Mouse (Mus musculus) brain, embryonic 14.5 days (tissue): ENCODE measurements at regions not wholly inside any gene's neighbourhood (a gene's known extent, or its start where the extent isn't known, plus 50 kb on each side); places are given as distances from the start of the nearest gene placed in this dataset.
"Not testable (repeated sequence)": the region's sequence is repeated elsewhere in the genome, so short reads cannot be mapped to it uniquely, and the experiment has no call there.

ENCODE experiments used
- DNase-seq: peaks from one replicate; pipeline ENCODE4 v3.0.0-alpha.2; 2011; ENCODE audit warnings: low read depth

DNA sequence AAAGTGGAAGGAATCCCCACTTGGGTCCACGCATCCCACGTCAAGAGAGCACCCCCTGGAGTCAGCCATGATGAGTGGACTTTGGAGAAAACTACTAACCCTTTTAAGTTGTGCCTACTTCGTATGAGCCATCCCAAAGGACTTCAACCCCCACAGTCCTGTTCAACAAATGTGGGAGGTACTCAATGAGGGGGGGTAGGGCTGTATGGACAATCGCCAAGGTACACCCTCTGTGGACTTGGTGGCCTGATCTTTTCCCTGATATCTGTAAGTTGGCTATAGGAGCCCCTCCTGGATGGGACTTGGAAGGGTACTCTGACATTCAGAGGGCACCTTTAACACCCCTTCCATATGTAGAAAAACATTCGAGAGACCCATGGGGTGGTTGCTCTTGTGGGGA is 256.5 kb upstream of the Olfr161 start:
- DNase-seq: not testable (repeated sequence)

DNA sequence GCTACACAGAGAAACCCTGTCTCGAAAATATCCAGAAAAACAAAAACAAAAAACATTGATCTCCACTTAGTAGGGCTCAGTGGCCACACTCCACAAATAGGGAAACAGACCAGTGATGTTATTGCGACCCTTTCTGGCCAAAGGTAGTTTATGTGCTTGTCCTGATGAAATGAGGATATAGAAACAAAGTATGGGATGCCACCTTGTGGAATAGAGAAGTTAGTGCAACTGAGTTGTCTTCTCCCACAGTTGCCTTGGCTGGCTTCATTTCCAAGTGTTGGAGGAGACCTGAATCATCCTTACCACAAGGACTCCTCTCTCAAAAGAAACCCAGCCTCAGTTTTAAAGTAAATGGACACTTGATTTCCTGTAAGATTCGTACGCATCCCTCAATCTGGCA is 247.5 kb upstream of the Olfr161 start:
- not testable (repeated sequence) for DNase-seq

DNA sequence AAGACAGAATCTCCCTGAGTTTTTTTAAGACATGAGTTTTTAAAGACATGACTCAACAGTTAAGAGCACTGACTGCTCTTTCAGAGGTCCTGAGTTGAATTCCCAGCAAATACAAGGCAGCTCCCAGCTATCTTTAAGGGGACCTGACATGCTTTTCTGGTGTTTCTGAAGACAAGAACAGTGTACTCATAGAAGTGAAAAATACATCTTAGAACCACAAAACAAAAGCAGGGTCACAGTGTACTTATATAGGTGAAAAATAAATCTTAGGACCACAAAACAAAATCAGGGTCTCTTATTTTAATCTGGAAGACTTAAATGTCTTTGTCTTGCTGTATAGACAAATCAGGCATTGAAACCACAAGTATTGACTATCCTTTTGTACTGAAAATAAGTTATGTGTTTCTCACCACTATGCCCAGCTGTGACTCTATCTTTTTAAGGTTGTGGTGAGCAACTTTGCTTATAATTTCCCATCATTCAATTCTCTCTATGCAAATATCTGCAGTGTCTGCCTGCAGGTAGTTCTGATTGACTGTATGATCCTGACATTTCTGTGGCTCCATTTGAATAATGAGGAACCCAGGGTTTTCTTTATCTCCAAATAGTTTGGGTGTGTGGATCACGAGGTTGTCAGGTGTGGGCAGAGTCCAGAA is 246.0 kb upstream of the Olfr161 start:
- not testable (repeated sequence) for DNase-seq

DNA sequence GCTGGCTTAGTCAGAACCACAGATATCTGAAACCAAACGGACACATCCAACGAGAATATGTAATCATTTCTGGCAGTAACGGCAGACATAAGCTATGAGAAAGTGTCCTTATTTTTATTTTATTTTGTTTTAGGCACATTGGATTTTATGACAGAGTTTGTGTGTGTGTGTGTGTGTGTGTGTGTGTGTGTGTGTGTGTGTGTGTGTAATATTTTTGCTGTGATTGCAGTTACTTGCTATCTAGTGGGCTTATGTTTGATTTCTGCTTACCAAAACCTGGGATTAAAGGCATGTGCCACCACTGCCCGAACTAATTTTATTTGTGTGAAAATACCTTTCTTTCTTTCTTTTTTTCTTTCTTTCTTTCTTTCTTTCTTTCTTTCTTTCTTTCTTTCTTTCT is 241.5 kb upstream of the Olfr161 start:
- DNase-seq: not testable (repeated sequence)

DNA sequence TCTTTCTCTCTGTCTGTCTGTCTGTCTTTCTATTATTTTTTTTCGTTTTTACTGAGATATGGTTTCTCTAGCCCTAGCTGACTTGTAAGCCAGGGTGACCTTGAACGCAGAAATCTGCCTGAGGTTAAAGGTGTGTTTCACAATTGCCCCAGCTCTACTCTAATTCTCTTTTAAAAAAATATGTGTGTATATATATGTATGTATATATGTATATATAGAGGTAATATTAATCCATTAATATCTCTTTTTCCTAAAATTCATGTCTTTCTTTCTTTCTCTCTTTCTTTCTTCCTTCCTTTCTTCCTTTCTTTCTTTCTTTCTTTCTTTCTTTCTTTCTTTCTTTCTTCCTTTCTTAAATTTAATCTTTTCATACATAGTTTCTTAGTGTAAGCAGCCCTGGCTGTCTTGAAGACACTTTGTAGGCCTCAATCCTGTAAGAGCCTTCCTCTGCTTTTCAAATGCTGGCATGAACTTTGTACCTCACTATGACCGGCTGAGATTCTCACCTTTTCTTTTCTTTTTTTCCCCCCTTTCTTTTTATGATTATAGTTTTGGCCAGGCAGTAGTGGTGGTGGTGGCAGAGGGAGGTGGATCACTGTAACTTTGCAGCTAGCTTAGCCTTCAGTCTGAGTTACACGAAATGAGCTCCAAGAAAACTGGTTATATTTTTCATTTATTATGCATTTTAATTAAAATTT is 240.8 kb upstream of the Olfr161 start:
- DNase-seq: peak; percentile 0

DNA sequence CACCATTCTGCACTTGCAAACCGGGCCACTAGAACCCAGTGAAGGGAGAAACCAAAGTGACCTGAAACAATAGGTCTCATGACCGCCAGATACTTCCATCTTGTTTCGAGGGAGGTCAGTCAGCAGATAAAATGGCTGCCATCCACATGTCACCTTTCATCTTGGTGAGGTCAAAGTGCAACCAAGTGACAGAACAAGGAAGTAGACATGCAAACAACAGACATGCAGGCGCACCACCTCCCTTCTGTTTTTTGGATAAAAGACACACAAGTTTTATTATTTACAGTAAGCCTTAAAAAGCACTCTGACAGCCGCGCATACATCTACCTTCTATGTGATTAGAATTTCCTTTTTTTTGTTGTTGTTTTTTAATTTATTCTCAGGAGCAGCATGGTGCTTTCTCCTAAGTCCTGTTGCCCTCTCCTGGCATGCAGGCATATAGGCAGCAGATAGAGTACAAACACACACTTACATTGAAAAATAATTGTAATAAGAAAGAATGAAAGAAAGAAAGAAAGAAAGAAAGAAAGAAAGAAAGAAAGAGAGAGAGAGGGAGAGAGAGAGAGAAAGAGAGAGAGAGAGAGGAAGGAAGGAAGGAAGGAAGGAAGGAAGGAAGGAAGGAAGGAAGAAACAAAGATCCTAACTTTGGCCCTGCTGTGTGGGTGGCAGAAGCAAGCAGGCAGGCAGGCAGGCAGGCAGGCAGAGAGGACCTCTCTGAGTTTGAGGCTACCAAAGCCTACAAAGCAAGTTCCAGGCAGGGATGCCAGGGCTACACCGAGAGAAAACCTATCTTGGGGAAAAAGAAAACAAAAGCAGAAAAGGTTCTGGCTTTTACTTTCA is 240.0 kb upstream of the Olfr161 start:
- peak; percentile 23 for DNase-seq

DNA sequence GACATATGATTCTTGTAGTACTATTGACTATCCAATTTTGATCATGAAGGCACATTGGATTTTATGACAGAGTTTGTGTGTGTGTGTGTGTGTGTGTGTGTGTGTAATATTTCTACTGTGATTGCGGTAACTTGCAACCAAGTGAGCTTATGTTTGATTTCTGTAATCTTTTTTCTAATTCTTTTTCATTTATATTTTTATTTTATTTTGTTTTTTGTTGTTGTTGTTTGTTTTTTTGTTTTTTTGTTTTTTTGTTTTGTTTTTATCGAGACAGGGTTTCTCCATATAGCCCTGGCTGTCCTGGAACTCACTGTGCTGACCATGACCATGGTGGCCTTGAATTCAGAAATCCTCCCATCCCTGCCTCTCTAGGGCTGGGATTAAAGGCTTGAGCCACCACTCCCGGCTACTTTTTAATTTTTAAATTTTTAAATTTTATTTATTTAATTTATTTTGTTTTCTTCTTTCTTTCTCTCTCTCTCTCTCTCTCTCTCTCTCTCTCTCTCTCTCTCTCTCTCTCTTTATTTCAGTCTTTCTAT is 239.3 kb upstream of the Olfr161 start:
- DNase-seq: peak; percentile 0
